Mouse (Mus musculus): ENCODE measurements around the gene Cdc42ep1.

Gene Cdc42ep1

DNA sequence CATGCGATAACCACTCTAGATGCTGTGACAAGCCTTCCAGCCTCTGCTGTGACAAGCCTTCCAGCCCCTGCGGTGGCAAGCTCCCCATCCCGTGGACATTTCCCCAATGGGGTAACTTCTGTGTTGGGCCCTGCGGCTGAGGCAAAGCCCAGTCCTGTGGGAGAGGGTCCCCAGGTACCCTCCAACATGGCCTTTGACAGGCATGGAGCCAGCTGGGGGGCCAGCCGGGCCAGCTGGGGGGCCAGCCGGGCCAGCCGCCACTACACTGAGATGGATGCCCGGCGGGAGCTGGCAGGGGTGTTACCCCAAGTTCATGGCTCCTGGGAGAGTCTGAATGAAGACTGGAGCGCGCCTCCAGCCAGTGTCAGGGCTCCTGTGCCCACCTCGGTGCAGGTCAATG lies 7.1 kb downstream of the Cdc42ep1 start:
- no peak for DNase-seq (ENCODE audit: low spot score in 2 of 2)

DNA sequence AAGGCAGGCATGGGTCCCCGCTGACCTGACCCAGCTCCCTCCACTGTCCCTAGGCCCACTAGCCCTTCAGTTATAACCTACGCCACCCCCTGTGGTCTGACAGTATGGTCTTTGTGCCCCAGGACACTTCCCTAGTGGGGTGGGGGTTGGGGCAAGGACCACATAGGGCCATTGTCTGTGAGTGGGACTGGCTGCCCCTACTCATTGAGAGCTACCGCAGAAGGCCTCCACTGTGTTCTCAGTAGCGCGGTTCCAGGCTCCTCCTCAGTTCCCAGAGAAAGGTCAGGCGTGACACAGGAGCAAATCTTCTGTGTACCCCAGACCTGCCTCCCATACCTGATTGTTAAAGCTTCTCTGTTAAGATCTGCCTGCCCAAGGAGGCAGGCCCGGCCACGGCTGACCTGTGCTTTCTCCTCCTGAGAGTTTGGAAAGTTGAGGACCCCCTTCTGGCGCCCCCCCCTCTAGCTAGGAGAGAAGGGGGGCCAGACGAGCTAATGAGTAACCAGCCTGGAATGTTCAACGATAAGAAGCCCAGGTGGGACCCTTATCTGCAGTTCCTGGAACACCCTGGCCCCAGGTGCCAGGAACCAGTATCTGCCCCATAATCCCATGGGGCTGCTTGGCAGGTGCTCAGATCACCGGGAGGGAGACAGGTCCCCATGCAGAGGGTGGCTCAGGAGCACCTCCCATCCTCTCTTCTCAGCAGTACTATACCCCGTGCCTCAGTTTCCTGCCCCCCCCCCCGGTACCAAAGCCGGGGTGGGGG lies 7.8 kb downstream of the Cdc42ep1 start:
- no peak for DNase-seq (ENCODE audit: low spot score in 2 of 2)

DNA sequence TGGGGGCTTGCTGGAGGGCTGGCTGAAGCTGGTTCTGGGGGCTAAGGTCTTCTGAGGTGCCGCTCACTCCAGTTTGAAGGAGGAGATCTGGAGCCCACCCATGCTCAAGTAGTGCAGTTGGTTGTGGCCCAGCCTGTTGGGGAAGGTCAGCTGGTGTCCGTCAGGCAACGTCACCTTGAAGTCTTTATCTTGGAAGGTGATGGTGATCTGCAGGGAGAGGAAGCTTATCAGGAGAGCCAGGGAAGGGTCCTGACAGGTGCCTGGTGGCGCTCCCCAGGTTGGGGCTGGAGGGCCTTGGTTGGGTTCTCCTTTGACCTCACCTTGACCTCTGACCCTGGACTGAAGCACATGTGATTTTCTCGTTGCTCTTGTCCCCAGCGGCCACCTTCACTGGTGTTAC lies 8.5 kb downstream of the Cdc42ep1 start:
- no peak for DNase-seq (ENCODE audit: low spot score in 2 of 2)

DNA sequence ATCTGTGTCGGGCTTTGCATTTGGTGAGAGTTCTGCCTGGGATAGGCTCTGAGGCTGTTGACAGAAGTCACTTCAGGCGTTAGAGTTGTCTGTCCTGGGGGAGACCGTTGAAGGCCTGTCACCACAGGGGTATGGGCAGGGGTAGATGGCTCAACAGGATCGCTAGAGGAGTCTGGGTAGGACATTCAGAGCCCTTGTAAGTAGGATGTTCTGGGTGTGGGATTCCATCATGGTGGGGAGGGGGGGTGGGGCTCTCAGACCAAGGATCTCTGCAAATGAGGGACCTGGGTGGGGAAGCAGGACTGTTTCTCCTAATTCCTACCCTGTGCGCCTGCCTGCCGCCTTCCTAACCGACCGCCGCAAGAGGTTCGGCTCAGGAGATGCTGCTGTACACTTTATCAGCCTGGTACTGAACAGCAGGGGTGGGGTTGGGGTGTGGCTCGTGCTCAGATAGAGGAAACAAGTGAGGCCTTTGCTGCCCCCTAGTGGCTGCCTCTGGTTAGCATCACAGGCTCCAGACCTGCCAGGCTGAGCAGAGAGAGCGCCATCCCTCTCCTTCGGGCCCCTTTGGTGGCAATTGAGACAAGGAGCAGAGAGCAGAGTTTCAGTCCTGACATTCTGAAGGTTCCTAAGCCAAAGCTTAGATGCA lies 9.2 kb downstream of the Cdc42ep1 start:
- DNase-seq (ENCODE audit: low spot score in 2 of 2), result peak; percentile 81 to 88

DNA sequence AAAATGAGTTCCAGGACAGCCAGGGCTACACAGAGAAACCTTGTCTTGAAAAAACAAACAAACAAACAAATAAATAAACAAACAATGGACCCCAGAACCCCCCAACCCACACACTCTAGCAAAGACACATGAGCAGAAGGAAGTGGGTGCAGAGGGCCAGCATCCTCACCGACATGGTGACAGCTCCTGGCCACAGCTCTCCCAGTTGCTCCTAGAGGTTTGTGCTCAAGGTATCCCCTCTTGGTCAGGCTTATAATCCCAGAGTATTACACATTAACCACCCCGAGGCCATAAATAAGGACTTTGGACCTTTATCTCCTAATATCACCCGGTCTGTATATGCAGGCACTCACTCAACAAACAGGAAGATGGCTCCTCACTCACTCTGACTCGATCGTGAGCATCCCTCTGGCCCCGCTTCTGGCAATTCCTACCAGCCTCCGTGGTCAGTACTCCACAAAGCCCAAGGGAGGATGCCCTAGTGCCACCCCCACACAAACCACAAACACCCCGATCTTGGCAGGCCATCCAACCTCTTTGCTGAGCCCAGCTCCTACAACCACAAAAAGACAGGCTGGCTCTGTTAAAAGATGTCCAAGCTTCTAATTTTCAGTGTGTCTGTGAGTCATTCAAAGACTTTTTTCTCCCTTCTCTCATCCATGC lies 13.0 kb downstream of the Cdc42ep1 start, which contains the start of gene Lgals2:
TSS of gene Lgals2 (minus strand) at position 227 of the 663 bp plus-strand sequence.
- no peak for DNase-seq (ENCODE audit: low spot score in 2 of 2)

DNA sequence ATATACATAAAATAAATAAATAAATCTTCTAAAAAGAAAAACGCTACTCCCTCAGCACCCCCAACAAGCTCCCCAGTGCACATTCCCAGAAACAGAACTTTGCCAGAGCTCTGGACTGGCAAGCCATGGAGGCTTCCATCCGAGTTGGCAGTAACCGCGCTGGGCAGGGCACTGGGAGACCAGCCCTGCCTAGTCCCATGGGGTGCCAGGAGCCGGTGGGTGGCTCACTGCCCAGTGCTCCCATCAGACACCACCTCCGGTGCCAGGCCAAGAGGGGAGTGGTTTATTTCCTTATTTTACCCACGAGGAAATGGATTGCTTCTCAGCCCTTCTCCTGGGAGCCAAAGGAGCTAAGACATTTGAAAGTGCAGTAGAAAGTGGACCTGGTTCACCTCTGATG lies 14.6 kb downstream of the Cdc42ep1 start:
- no peak for DNase-seq (ENCODE audit: low spot score in 2 of 2)

DNA sequence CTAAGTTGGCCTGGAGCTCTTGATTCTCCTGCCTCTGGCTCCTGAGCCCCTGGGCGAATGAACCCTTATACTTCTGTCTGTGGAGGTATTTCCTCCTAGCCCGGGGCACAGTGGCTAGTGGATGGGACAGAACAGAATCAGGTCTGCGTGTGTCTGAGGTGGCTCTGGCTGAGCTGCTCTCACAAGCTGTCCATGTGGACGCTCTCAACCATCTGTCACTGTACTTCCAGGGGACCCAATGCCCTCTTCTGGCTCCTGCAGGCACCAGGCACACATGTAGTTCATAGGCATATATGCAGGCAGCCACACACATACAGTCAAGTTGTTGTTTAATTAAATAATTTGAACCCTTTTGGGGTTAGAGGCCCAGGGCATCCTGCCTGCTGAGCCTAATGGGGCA lies 16.9 kb downstream of the Cdc42ep1 start:
- DNase-seq (ENCODE audit: low spot score in 2 of 2), result no peak

DNA sequence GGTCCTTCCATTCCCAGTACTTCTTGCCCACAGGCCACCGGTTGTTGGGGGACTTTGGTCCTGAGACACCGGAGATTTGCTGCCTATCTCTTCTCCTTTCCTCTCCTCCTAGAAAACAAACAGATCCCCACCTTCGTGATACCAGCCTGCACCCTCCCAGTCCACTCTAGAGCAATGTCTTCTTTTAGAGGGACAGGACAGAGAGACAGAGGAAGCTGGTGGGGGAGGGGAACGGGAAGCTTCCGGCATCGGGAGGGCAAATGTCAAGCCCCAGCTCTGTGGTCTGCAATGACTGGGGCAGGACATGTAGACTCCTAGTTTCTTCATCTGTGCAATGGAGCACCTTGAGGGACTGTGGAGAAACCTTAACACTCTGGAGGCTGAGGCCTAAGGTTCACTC lies 17.3 kb downstream of the Cdc42ep1 start:
- no peak for DNase-seq (ENCODE audit: low spot score in 2 of 2)

DNA sequence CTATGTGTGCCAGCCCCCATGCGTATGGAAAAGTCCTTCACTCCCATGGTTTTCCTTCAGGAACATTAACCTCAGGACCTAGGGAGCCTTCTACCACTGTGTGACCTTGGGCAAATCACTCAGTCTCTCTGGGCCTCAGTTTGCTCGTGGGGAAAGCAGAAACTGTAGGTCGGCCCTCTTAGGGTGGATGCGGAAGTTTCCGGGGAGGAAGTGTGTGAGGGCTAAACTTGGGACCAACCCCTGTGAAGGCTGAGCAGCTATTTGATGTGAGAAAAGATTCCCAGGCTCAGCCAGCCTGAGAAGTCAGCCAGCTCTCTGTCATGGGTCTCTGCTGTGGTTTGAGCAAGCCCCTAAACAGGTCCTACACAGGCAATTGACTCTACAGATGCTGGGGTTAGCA lies 19.9 kb downstream of the Cdc42ep1 start:
- no peak for DNase-seq (ENCODE audit: low spot score in 2 of 2)

DNA sequence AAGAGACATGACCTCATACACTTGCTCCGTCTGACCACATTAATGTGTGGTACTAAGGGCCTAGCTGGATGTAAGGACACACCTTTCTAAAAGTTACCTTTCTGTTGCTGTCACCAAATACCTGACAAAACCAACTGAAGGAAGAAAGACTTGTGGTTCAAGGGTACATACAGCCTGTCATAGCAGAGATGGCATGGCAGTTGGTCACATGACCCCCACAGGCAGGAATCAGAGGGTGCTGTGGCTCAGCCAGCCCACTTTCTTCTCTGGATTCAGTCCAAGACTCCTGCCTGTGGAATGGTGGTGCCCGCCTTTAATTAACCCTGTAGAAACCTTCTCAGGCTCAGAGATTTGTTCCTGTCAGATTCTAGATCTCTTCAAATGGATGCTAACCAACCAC lies 20.7 kb downstream of the Cdc42ep1 start:
- no peak for DNase-seq (ENCODE audit: low spot score in 2 of 2)

DNA sequence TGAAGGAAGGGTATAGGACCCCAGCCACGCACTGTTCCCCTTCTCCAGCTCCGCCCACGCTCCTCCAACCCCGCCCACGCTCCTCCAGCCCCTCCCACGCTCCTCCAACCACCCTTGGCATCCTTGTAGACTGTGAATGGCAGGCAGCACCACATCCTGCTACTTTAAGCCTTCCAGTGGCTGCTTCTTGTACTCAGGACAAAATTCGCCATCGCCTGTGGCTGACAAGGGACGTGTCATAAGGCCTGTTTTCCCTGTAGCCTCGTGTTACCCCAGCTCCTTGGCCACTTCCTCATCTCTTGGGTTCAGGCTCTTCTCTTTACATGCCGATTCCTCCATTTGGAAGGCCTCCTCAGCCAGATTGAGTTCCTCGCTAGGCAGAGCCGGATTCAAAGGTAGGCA lies 21.4 kb downstream of the Cdc42ep1 start:
- DNase-seq (ENCODE audit: low spot score in 2 of 2), result no peak

DNA sequence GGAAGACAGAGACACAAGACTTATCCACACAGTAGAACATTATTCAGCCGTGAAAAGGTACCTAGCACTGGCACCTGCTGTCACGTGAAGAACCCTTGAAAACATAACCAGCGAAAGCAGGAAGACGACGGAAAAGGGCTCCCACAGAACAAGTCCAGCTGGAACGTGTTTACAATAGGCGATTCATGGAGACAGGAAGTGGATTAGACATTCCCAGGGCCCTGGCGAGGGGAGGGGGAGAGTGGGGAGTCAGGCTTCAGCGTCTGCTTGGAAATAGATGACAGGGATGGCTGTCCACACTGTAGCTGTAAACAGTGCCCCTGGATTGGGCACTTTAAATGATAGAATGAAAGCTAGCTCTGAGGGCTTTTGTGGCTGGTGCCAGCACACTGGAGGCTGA lies 26.0 kb downstream of the Cdc42ep1 start:
- DNase-seq (ENCODE audit: low spot score in 2 of 2), result no peak

DNA sequence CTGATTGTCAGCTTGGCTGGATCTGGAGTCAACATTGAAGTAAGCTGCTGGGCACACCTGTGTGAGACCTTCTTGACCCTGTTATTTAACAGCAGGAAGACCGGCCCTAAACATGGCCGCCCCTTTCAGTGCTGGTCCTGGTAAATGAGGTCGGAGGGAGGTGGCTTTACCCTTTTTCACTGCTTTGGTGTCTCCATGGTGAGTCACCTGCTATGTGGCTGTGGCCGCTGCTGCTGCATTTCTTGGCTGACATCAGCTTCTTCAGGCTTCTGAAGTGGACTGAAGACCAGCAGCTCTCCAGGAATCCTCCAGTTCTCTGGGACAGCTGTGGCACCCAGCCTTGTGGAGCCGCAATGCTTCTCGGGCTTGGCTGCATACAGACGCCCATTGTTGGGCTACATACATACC lies 26.4 kb downstream of the Cdc42ep1 start:
- no peak for DNase-seq (ENCODE audit: low spot score in 2 of 2)

DNA sequence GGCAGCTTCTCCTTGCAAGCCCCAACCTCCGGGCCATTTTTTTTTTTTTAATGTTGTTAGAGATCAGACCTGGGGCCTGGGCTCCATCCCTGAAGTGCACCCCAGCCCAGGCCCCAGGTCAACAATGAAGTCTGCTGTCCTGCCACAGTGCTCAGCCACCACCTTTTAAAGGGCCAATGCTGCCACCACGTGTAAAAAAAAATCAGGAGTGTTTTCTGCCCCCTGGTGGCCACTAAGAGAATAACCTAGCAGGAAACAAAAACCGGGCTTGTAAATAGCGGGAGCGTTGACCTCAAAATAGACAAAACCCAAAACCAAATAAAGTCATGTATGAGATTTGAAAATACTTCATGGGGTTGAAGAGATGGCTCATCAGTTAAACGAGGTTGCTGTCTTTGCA lies 27.4 kb downstream of the Cdc42ep1 start:
- peak in 1 of 2 experiments; percentile 34 for DNase-seq (ENCODE audit: low spot score in 2 of 2)

DNA sequence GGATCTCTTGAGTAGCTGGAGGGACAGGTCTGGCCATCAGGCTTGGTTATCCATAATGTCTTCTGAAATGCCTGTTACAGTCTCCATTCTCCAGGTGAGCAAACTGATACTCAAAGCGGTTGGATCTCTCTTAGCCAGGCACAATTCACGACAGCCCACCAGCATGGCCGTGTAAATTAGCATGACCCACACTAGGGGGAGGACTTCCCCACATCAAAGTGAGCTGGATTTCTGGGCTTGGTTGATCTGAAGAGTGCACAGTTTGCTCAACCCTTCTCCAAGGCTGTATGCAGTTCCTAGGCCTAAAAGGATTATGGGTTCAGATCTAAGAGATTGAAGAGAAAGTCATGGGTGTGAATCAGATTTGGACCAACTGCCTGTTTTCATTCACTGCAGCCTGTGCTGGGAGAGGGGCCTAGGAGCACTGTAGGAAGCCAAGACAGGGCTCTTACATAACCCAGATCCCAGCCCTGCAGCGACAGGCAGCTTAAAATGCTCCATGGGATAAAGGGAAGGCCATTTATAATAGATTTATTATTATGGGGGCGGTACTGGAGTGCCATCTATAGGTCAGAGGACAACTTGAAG lies 29.7 kb downstream of the Cdc42ep1 start:
- DNase-seq (ENCODE audit: low spot score in 2 of 2), result no peak

DNA sequence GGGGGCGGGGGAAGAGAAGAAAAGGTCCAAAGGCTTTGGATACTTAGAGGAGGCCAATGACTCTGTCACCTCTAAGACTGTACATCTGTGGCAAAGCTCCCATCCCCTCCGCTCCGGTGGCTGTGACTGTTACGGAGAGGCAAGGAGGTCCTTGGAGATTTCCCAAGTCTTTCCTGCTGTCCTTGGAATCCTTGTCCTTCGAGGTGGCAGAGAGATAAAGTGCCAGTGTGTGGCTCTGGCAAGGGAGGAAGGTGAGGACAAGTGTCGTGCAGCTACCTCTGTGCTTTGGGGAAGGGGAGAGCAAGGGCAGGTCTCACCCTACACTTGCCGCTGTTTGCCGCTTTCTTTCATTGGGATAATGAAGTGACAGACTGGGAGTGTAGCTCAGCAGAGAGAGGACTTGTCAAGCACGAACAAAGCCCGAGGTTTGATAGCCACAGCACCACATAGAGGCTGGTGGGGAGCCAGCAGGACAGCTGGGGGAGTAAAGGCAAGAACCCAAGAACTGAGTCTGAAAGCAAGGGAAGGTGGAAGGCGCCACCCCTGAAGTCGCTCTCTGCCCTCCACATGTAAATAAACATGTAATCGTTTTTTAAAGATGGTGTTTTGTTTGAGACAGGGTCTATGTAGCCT lies 31.5 kb downstream of the Cdc42ep1 start:
- no peak for DNase-seq (ENCODE audit: low spot score in 2 of 2)

DNA sequence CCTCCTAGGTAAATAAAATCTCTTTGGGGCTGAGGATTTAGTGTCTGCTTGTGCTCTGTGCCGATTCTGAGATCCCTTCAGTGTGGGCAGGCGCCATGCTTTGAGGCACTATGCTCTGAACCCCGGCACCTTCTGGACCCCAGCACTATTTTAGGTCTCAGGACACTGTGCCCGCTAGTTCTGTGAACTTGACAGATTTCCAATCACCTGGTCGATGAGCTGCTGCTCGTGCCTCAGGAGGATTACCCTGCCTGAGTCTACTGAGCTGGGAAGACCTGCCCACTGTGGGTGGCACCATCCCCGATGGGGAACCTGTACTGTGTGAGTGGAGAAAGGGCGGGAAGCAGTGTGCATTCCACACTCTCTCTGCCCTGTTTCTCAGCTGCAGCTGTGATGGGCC lies 32.6 kb downstream of the Cdc42ep1 start:
- DNase-seq (ENCODE audit: low spot score in 2 of 2), result no peak

DNA sequence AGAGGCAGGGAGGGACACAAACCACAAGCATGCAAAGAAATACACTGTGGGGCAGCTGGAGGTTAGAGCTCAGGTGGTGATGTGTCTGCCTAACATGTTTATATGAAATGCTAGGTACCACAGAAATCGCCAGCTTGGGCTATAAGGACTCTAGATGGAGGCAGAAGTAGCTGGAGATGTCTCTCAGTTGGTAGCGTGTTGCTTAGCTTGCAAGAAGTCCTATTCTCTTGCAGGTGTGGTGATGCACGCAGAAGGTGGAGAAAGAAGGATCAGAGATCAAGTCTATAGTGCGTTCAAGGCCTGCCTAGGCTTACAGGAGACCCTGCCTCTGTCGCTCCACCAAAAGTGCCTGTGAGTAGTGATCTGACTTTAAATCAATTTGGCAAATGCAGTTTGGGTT lies 33.1 kb downstream of the Cdc42ep1 start:
- no peak for DNase-seq (ENCODE audit: low spot score in 2 of 2)

DNA sequence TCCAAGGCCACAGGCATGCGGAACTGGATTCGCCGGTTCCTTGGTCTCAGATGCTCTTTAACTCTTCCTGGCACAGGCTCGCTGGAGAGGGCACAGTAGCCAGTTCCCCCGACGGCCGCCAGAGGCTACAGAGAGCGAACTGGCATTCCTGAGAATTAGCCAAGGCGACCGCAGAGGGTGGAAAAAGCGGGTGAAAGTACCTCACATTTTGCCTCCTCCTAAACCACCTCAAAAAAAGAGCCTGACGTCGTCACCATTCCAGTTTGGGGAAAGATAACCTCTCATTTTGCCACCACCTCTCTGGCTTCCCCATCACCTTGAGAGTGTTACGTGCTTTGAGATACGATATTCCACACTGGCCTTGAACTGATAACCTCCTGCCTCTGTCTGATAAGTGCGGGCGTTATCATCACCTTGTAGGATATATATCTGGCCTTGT lies 33.9 kb downstream of the Cdc42ep1 start:
- DNase-seq (ENCODE audit: low spot score in 2 of 2), result peak in 1 of 2 experiments; percentile 69

DNA sequence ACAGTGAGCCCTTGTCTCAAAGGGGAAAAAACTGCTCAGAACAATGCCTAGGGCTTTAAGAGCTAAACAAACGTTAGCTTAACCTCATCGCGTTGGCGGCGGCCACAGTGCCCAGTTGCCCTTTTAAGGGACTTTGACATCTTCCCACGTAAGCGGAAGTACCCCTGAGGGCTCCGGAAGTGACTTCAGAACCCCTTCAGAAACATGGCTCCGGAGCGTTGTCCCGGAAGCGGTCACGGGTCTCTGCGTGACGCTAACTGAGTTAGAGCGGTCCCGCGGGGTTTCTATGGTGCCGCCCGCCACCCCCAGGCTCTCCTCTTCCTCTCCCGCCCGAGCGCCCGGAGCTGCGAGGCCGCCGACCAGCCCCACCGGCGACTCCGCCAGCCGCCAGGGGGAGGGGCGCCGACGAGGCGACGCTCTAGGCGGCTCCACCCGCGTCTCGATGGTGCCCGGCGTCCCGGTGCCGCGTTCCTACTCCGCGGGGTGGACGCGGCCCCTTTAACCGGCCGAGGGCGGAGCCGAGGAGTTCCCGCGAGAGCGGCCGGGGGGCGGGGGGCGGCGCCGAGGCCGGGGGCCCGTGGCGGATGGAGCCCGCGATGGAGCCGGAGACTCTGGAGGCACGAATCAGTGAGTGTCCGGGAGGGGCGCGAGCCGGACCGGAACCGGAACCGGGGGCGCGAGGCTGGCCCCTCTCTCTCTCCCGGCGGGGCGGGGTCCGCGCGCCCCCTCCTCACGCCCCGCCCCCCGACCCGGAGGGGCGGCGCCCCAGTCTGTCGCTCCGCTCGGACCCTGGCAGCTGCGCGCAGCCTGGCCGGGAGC lies 34.8 kb downstream of the Cdc42ep1 start, which contains the start of gene Gga1:
TSS of gene Gga1 (plus strand) at position 200 of the 819 bp plus-strand sequence.
- peak; percentile 75 to 85 for DNase-seq (ENCODE audit: low spot score in 2 of 2)

DNA sequence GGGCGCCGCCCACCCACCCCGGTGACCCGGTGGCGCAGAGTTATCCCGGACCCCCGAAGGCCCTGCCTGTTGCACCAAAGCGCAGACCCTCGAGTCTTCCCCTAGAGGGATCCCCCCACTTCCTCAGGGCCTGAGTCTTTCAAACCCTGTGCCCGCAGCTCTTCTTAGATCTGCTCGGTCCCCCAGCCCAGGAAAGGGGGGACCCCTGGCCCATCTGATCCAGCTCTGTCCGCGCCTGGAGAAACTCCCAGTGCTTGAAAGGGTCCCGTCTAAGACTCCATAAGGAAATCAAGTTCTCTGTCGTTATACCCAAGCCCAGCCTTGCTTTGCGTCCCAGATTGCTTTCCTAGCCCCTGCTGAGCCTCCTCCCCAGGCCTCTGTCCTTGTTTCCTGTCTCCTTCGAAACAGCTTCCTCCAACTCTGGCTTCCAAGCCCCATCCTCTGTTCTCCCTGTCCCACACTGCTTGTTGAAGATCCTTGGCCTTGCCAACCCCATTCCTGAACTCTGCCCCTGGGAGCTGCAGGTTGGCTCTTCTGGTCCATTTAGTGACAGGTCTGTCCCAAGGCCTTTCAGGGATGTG lies 35.5 kb downstream of the Cdc42ep1 start:
- no peak for DNase-seq (ENCODE audit: low spot score in 2 of 2)

Measured in spleen, postnatal 14 days (tissue).